22 mouse cellular contexts compared by ENCODE assay signal in genomic region chr15:9096865-9097264, GRCm38 (mm10). TPM values are rescaled to one million over a fixed set of nuclear protein-coding genes. Genes with fewer than 3 reads are reported as not detected.
A peak's percentile ranks its signal among the peaks of the same experiment; 100 is the strongest.
DNase-seq lines count a peak whose midpoint lies in the region; ATAC-seq lines count a peak whose summit lies in the region.
"Had no signal": no experiment of that assay in that cellular context is flagged by ENCODE, and none has a peak within 500 bp of the region (broad histone marks: within the 10 kb centered on the region; RNA-seq: fewer than 3 reads in every experiment).

No protein-coding gene starts in this region.

- H3K9me3 ChIP-seq in heart, embryonic 12.5 days (replicated peaks) = no peaks in the 10 kb centered on the region
- H3K9me3 ChIP-seq: G1E had no signal

- no peak for ATAC-seq in heart, embryonic 12.5 days (ENCODE audit: insufficient number of reproducible peaks, low FRiP score)
- ATAC-seq in inflammation-experienced regulatory T-cells, adult 6 months = no peak
- ATAC-seq: activated CD4-positive, CD25-positive, alpha-beta regulatory T cell, adult 4 months; CD4-positive, CD25-positive, alpha-beta regulatory T cell, adult 4 months; Patski had no signal

- 67% methylated on average over 4 of the region's 4 CpGs for WGBS in heart, embryonic 12.5 days

- DNase-seq in heart, adult 11 months = peak; percentile 18
- no peak for DNase-seq in heart, postnatal 10 days
- DNase-seq in heart, adult 18-20 months = no peak
- peak; percentile 53 for DNase-seq in retina, adult 2 months (ENCODE audit: low read depth, low spot score)
- no peak for DNase-seq in retina, embryonic 14.5 days (ENCODE audit: low spot score)
- DNase-seq in retina, postnatal 1 day = peak; percentile 42
- DNase-seq: adrenal gland, adult 2 months; adrenal gland, adult 8-10 months; adrenal gland, postnatal 10 days; adrenal gland, postnatal 14 days; adrenal gland, postnatal 25 days; adrenal gland, postnatal 36 days; B cell, adult 2 months; cerebellum, adult 11 months; cerebellum, adult 11-12 months had no signal

- no peak overlapping the region for H3K4me2 ChIP-seq in heart, embryonic 12.5 days

- H3K4me3 ChIP-seq in heart, embryonic 12.5 days = no peak overlapping the region

- H3K4me1 ChIP-seq in heart, embryonic 12.5 days (replicated peaks) = peaks cover 28% of the 10 kb centered on the region

- H3K27me3 ChIP-seq in heart, embryonic 12.5 days (replicated peaks) = no peaks in the 10 kb centered on the region
- H3K27me3 ChIP-seq: CH12.LX, Patski had no signal

- intact Hi-C loops in heart, postnatal 10 days (cut with DNase I) = no loop called here

- peak overlapping the region; percentile 51; the same call in 1 of the 2 replicates for H3K27ac ChIP-seq in heart, embryonic 12.5 days (ENCODE audit: poor library complexity, severe bottlenecking)

- H3K36me3 ChIP-seq in heart, embryonic 12.5 days = peaks cover 59% of the 10 kb centered on the region

- no peak overlapping the region for H3K9ac ChIP-seq in heart, embryonic 12.5 days

RNA-seq across cellular contexts. Expression of gene Nadk2, which starts 25.8 kb away (rescaled TPM):
- 10 to 100 TPM; 41.3 to 46.5 TPM for total RNA-seq in heart, postnatal 10 days (2021)
- polyA plus RNA-seq in heart, embryonic 12.5 days (2016; fragmentation: Nextera tagmentation; extraction: Ambion mirVana) = 72.6 and 73.2 TPM in 2 replicates
- 10 to 100 TPM; 59.8 to 66.2 TPM for total RNA-seq in heart, adult 18-20 months (2021)
- 1 to 10 TPM; 6.5 to 8.7 (median 8.4) TPM for polyA plus RNA-seq in inflammation-experienced regulatory T-cells, adult 6 months (2017; shearing (Covaris generic))

RNA-seq across cellular contexts. Expression of gene Lmbrd2, which starts 43.5 kb away (rescaled TPM):
- total RNA-seq in heart, postnatal 10 days (2021) = 10 to 100 TPM; 14.6 to 17.6 TPM
- polyA plus RNA-seq in heart, embryonic 12.5 days (2016; fragmentation: Nextera tagmentation; extraction: Ambion mirVana) = 2.1 and 3.3 TPM in 2 replicates
- 10 to 100 TPM; 13.1 to 14.0 TPM for total RNA-seq in heart, adult 18-20 months (2021)
- 1 to 10 TPM; 2.8 to 5.0 (median 3.8) TPM for polyA plus RNA-seq in inflammation-experienced regulatory T-cells, adult 6 months (2017; shearing (Covaris generic))

RNA-seq across cellular contexts. Expression of gene Skp2, which starts 58.4 kb away (rescaled TPM):
- 1 to 10 TPM; 3.5 TPM for total RNA-seq in heart, postnatal 10 days (2021)
- polyA plus RNA-seq in heart, embryonic 12.5 days (2016; fragmentation: Nextera tagmentation; extraction: Ambion mirVana) = 43.0 and 43.3 TPM in 2 replicates
- total RNA-seq in heart, adult 18-20 months (2021) = under 1 TPM; 0.59 to 0.69 TPM
- polyA plus RNA-seq in inflammation-experienced regulatory T-cells, adult 6 months (2017; shearing (Covaris generic)) = 1 to 10 TPM; 3.9 to 9.8 (median 6.3) TPM

Comparison
In these comparisons a context has a peak if more than half of its experiments do, and no peak if none do; other contexts are left out.
1. DNase-seq: peak in heart, adult 11 months (single experiment), retina, adult 2 months (single experiment) and retina, postnatal 1 day (single experiment); none in heart, postnatal 10 days (0 of 2), heart, adult 18-20 months (0 of 2) and retina, embryonic 14.5 days (single experiment).